Mouse (Mus musculus) embryonic facial prominence, embryonic 14.5 days (tissue): ENCODE measurements at regions not wholly inside any gene's neighbourhood (a gene's known extent, or its start where the extent isn't known, plus 50 kb on each side); places are given as distances from the start of the nearest gene placed in this dataset.

ENCODE experiments used
- ATAC-seq: fragments of 200-750 bp; cut with Nextera tagmentation; 2 replicates; pipeline ENCODE4 v1.8.0; 2017; ENCODE audit warnings: low read depth, moderate number of reproducible peaks, moderate TSS enrichment
- DNase-seq: peaks from one replicate; pipeline ENCODE4 v3.0.0-alpha.2; 2015; ENCODE audit warnings: low spot score
- H3K27ac ChIP-seq: fragments of 300-500 bp; sonication (generic); replicated peaks from 2 replicates; pipeline ENCODE4 v1.5.1; 2014; ENCODE audit warnings: low read depth, mild to moderate bottlenecking, low read length, moderate library complexity
- H3K27me3 ChIP-seq: fragments of 300-500 bp; sonication (generic); replicated peaks from 2 replicates; pipeline ENCODE4 v1.6.1; 2014; ENCODE audit warnings: low read length; ENCODE audit not compliant: control insufficient read depth, insufficient read depth
- H3K36me3 ChIP-seq: fragments of 300-500 bp; sonication (generic); 2 replicates; pipeline ENCODE4 v1.6.1; 2014; ENCODE audit warnings: low read length, mixed read lengths; ENCODE audit not compliant: control insufficient read depth, insufficient read depth
- H3K4me1 ChIP-seq: fragments of 300-500 bp; sonication (generic); 2 replicates; pipeline ENCODE4 v1.6.1; 2014; ENCODE audit warnings: antibody characterized with exemption, low read length; ENCODE audit not compliant: control insufficient read depth, insufficient read depth
- H3K4me2 ChIP-seq: fragments of 300-500 bp; sonication (generic); 2 replicates; pipeline ENCODE4 v1.6.1; 2014; ENCODE audit warnings: low read depth, mild to moderate bottlenecking, low read length, moderate library complexity, mixed read lengths
- H3K4me3 ChIP-seq: fragments of 300-500 bp; sonication (generic); 2 replicates; pipeline ENCODE4 v1.5.1; 2014; ENCODE audit warnings: low read depth, mild to moderate bottlenecking, low read length
- H3K9ac ChIP-seq: fragments of 300-500 bp; sonication (generic); 2 replicates; pipeline ENCODE4 v1.6.1; 2014; ENCODE audit warnings: low read depth, mild to moderate bottlenecking, low read length, moderate library complexity, mixed read lengths
- H3K9me3 ChIP-seq: fragments of 300-500 bp; sonication (generic); 2 replicates; pipeline ENCODE4 v1.6.1; 2016; ENCODE audit warnings: low read length; ENCODE audit not compliant: control insufficient read depth
- WGBS: fragments of 180-500 bp; shearing (Covaris S2); extraction: QIAGEN DNeasy Blood & Tissue Kit; methylation state at CpG from one replicate; pipeline ENCODE4 v1.1.7; 2014; 5-methylcytosine and 5-hydroxymethylcytosine counted together

DNA sequence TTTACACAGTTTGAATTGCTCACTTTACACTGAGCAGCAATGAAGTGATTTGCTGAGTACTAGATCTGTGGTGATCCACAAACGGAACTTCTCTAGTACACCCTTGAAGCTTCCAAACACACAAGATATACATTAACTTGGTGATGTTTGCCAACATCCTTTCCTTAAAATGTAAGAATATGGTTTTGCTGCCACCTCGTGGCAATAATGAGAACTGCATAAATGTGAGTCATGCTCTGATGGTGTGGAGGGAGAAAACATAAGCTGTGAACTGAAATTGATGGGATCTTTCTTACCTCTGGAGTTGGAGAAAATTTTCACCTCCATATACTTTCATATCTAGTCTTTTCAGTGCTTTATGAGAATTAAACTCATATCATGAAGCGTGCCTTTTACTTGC, 51.6 kb downstream of the Bex3 start:
- DNase-seq (peak; percentile 63), ATAC-seq (no peak)
- H3K4me1 ChIP-seq = no peaks in the 10 kb centered on the region
- no peaks in the 10 kb centered on the region for H3K36me3 ChIP-seq
- H3K4me2 ChIP-seq = no peak overlapping the region
- H3K27me3 ChIP-seq = no peaks in the 10 kb centered on the region
- no peak overlapping the region for H3K9ac ChIP-seq
- H3K4me3 ChIP-seq = no peak overlapping the region
- no peak overlapping the region for H3K27ac ChIP-seq
- H3K9me3 ChIP-seq = no peaks in the 10 kb centered on the region
- 9% methylated on average over 3 of the region's 3 CpGs for whole genome bisulfite sequencing

DNA sequence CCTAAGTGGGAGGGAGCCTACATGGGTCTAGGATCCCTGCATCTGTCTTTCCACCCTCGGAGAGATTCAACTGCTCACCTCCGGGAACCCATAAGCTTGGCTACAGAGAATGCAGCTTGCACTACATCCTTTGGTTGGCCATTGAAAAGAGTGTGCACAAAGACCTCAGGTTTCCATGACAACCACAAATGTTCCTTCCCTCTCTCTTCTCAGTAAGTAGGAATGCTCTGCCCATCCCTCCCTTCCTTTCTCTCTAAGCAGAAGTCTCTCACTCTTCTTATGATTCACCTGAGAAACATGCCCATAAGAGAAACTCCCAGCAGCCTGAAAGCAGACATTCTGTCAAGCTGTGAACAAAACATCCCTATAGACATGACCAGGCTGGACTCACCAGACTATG, 95.8 kb downstream of the Bex3 start:
- H3K27me3 ChIP-seq = no peaks in the 10 kb centered on the region
- no peaks in the 10 kb centered on the region for H3K4me1 ChIP-seq
- no peak overlapping the region for H3K9ac ChIP-seq
- WGBS = 75% methylated on average over 2 of the region's 2 CpGs
- no peaks in the 10 kb centered on the region for H3K9me3 ChIP-seq
- no peak for ATAC-seq
- no peaks in the 10 kb centered on the region for H3K36me3 ChIP-seq
- H3K27ac ChIP-seq = no peak overlapping the region
- no peak overlapping the region for H3K4me3 ChIP-seq
- no peak for DNase-seq
- H3K4me2 ChIP-seq = no peak overlapping the region
